Mouse (Mus musculus) thymus, adult 2 months (tissue): ENCODE measurements around the gene Smg6. TPM values are rescaled to one million over a fixed set of nuclear protein-coding genes. Genes with fewer than 3 reads are reported as not detected.
A peak's percentile ranks its signal among the peaks of the same experiment; 100 is the strongest.

ENCODE experiments used
- DNase-seq: peaks from one replicate; pipeline ENCODE4 v3.0.0; 2021
- H3K27ac ChIP-seq: fragments of 200-500 bp; 2 replicates; pipeline ENCODE4 v1.5.1; 2012; ENCODE audit warnings: low read length, control low read depth; ENCODE audit not compliant: control insufficient read depth, insufficient read depth
- H3K27me3 ChIP-seq: fragments of 200-500 bp; 2 replicates; pipeline ENCODE4 v1.6.1; 2012; ENCODE audit warnings: mild to moderate bottlenecking, low read length, moderate library complexity, mixed read lengths; ENCODE audit not compliant: control insufficient read depth, insufficient read depth
- H3K36me3 ChIP-seq: fragments of 200-500 bp; 2 replicates; pipeline ENCODE4 v1.6.1; 2012; ENCODE audit warnings: mild to moderate bottlenecking, low read length, moderate library complexity; ENCODE audit not compliant: control insufficient read depth, insufficient read depth
- H3K4me1 ChIP-seq: fragments of 200-500 bp; replicated peaks from 2 replicates; pipeline ENCODE4 v1.6.1; 2012; ENCODE audit warnings: low read length; ENCODE audit not compliant: control insufficient read depth, insufficient read depth
- H3K4me3 ChIP-seq: fragments of 200-500 bp; 2 replicates; pipeline ENCODE4 v1.5.1; 2012; ENCODE audit warnings: mild to moderate bottlenecking, low read length, control low read depth, moderate library complexity; ENCODE audit not compliant: control insufficient read depth, insufficient read depth
- CTCF ChIP-seq: fragments of 200-500 bp; IDR thresholded peaks from 2 replicates; pipeline ENCODE4 v1.5.1; 2012; ENCODE audit warnings: mild to moderate bottlenecking, control low read depth, low read length, moderate library complexity, borderline replicate concordance; ENCODE audit not compliant: control insufficient read depth, poor library complexity, insufficient read depth; ENCODE audit errors: extremely low read depth
- POLR2A ChIP-seq: fragments of 200-500 bp; IDR thresholded peaks from 2 replicates; pipeline ENCODE4 v1.6.1; 2012; ENCODE audit warnings: mild to moderate bottlenecking, low read length, control low read depth, moderate library complexity; ENCODE audit not compliant: control insufficient read depth, poor library complexity, insufficient read depth; ENCODE audit errors: extremely low read depth
- WGBS: fragments of 180-500 bp; shearing (Covaris S2); methylation state at CpG from one replicate; pipeline ENCODE4 v1.1.7; 2018; 5-methylcytosine and 5-hydroxymethylcytosine counted together
- polyA plus RNA-seq: library from polyadenylated mRNA; depleted of rRNA; stranded (reverse); fragments of >200 nt; gene quantifications from 2 replicates; pipeline ENCODE4 v1.2.3, GENCODE M21; 2012

Gene Smg6
- polyA plus RNA-seq, 1 experiment = 69.7 TPM

DNA sequence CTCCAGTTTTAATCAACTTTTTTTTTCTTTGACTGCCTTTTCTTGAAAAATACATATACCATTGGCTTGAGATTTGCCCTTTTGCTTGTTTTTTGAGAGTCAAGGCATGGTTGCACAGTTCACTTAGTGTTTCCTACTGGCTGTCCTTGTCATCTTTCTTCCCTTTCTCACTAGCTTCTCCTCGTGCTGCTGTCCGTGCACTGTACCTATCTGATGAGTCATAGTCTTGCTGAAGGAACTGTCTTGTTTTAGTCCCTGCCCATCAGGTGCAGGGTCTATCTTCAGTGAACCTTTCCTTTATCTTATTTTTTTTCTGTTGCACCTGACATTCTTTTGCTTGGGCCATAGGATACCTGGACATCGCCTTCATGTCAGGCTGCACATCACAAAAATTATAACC is 101.4 kb downstream of the Smg6 start:
- Histone ChIP-seq H3K27me3 (no peaks in the 10 kb centered on the region), H3K4me1 (no peaks in the 10 kb centered on the region), H3K4me3 (no peak overlapping the region), H3K27ac (no peak overlapping the region), H3K36me3 (no peaks in the 10 kb centered on the region)
- 75% methylated on average over 3 of the region's 3 CpGs for WGBS
- no peak for TF ChIP-seq CTCF
- no peak for TF ChIP-seq POLR2A
- no peak for DNase-seq

DNA sequence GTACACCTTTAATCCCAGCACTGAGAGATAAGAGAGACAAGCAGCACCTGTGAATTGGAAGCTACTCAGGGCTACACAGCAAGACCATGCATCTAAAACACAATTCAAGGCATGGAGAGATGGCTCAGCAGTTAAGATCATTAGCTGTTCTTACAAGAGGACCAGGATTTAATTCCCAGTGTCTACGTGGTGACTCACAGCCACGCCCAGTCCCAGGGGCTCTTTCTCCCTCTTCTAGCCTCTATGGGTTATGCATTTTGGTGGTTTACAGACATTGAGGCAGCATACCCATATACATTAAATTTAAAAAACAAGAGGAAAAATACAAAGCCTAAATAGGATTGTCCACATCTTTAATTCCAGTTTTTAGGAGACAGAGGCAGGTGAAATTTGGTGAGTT is 102.0 kb downstream of the Smg6 start:
- Histone ChIP-seq H3K4me3 (no peak overlapping the region), H3K27me3 (no peaks in the 10 kb centered on the region), H3K36me3 (no peaks in the 10 kb centered on the region), H3K27ac (no peak overlapping the region), H3K4me1 (no peaks in the 10 kb centered on the region)
- TF ChIP-seq CTCF (no peak), POLR2A (no peak)
- DNase-seq = no peak
- 96% methylated on average over 2 of the region's 2 CpGs for WGBS

GRCm38 (mm10) chr11:75031251-75031650 is 105.6 kb downstream of the Smg6 start:
- DNase-seq = no peak
- Histone ChIP-seq H3K4me1 (peaks cover 8% of the 10 kb centered on the region), H3K4me3 (no peak overlapping the region), H3K36me3 (no peaks in the 10 kb centered on the region), H3K27ac (no peak overlapping the region), H3K27me3 (no peaks in the 10 kb centered on the region)
- no peak for TF ChIP-seq CTCF
- no peak for TF ChIP-seq POLR2A
- WGBS = 51% methylated on average over 2 of the region's 2 CpGs

DNA sequence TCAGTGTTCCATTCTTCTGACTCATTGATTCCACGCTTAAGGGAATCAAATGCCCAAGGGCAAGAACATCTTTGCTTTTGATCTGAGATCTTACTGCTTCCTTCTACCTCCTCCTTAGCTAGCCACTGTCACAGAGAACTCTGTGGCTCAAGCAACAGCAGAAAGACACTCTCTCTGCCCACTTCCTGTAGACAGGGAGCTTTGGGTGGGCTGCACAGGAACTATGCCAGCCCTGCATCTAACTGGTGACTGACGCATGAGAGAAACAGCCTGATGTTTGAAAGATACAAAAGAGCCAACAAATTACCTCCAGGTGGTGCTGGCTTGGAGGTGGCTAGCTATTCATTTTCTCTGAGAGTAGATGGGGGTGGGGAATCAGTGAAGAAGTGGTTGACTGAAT is 107.3 kb downstream of the Smg6 start:
- Histone ChIP-seq H3K36me3 (no peaks in the 10 kb centered on the region), H3K27ac (no peak overlapping the region), H3K27me3 (no peaks in the 10 kb centered on the region), H3K4me3 (no peak overlapping the region), H3K4me1 (peaks cover 8% of the 10 kb centered on the region)
- DNase-seq = peak; percentile 38
- WGBS = 11% methylated on average over 2 of the region's 2 CpGs
- TF ChIP-seq POLR2A (no peak), CTCF (no peak)

DNA sequence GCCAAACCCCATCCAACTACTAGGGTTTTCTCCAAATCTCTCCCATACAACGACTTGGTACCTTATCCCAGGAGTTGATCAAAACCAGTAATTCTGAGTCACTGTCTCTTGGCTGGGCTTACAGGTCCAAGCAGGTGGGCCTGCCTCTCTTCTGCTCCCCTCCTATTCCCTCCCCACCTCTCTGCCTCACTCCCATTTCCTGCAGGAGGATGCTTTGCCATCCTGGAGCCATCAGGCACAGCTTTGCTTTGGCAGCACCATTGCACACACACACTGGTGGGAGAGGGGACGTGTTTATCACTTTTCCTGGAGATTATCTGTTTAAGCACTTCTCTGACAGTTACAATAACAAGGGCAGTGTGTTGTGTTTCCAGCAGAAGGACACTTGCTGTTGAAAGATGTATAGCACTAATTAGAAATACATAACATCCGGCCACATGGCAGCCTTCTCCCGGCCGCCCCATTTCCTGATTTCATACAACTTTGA is 108.0 kb downstream of the Smg6 start:
- 0 out of 2 replicates have a peak overlapping the region, but pooled peaks have one; percentile 15 for H3K27ac ChIP-seq
- no peaks in the 10 kb centered on the region for H3K36me3 ChIP-seq
- no peaks in the 10 kb centered on the region for H3K27me3 ChIP-seq
- TF ChIP-seq POLR2A = no peak
- no peak for TF ChIP-seq CTCF
- H3K4me3 ChIP-seq = no peak overlapping the region
- DNase-seq = no peak
- WGBS = 89% methylated on average over 5 of the region's 5 CpGs
- peaks cover 8% of the 10 kb centered on the region for H3K4me1 ChIP-seq

GRCm38 (mm10) chr11:75034104-75034503 is 108.5 kb downstream of the Smg6 start:
- Histone ChIP-seq H3K27me3 (no peaks in the 10 kb centered on the region), H3K4me3 (no peak overlapping the region), H3K36me3 (no peaks in the 10 kb centered on the region), H3K4me1 (peaks cover 8% of the 10 kb centered on the region), H3K27ac (no peak overlapping the region)
- TF ChIP-seq CTCF (no peak), POLR2A (no peak)
- 93% methylated on average over 3 of the region's 3 CpGs for WGBS
- no peak for DNase-seq

GRCm38 (mm10) chr11:75044333-75044732 is 118.7 kb downstream of the Smg6 start:
- Histone ChIP-seq H3K27ac (no peak overlapping the region), H3K4me3 (no peak overlapping the region), H3K27me3 (no peaks in the 10 kb centered on the region), H3K36me3 (peaks cover 29% of the 10 kb centered on the region; the same call in 1 of the 2 replicates), H3K4me1 (no peaks in the 10 kb centered on the region)
- no peak for DNase-seq
- no peak for TF ChIP-seq CTCF
- TF ChIP-seq POLR2A = no peak
- WGBS = 95% methylated on average over 3 of the region's 3 CpGs
